Mouse (Mus musculus): ENCODE measurements around the gene Hist1h1d.

- TF ChIP-seq CTCF (conservative IDR thresholded peaks at IDR 0.05; ENCODE audit: low read length) (no peak), POU5F1 (IDR thresholded peaks at IDR 0.05; ENCODE audit: borderline replicate concordance, low read length) (no peak), NANOG (IDR thresholded peaks at IDR 0.05; ENCODE audit: borderline replicate concordance, low read length) (no peak)
Observed at GRCm38 (mm10) chr13:23609209-23609608, 56.1 kb downstream of the Hist1h1d start.

Data from E14TG2a.4 (cell line).